Mouse (Mus musculus): ENCODE measurements around the gene Rhbdd1. TPM values are rescaled to one million over a fixed set of nuclear protein-coding genes. Genes with fewer than 3 reads are reported as not detected.

The Rhbdd1 gene
- total RNA-seq (2014; fragmentation: Nextera tagmentation) = 12.1 and 17.7 TPM in 2 replicates
- 16.7 and 17.3 TPM in 2 replicates for total RNA-seq (2017)

GRCm38 (mm10) chr1:82316111-82316745, at the start of gene Rhbdd1:
Rhbdd1 (plus strand) TSS chr1:82316452.
- ATAC-seq (replicated peaks; ENCODE audit: poor library complexity, severe bottlenecking) = peak; percentile 96

GRCm38 (mm10) chr1:82267547-82267946, 48.7 kb upstream of the Rhbdd1 start:
- ATAC-seq (replicated peaks; ENCODE audit: poor library complexity, severe bottlenecking) = no peak

GRCm38 (mm10) chr1:82272231-82272630, 44.0 kb upstream of the Rhbdd1 start:
- no peak for ATAC-seq (replicated peaks; ENCODE audit: poor library complexity, severe bottlenecking)

- no peak for ATAC-seq (replicated peaks; ENCODE audit: poor library complexity, severe bottlenecking)
These were observed 42.7 kb upstream of the Rhbdd1 start for GRCm38 (mm10) chr1:82273529-82273928.

- ATAC-seq (replicated peaks; ENCODE audit: poor library complexity, severe bottlenecking) = no peak
These were observed 41.9 kb upstream of the Rhbdd1 start for GRCm38 (mm10) chr1:82274361-82274760.

GRCm38 (mm10) chr1:82279768-82280167, 36.5 kb upstream of the Rhbdd1 start:
- ATAC-seq (replicated peaks; ENCODE audit: poor library complexity, severe bottlenecking) = no peak

- no peak for ATAC-seq (replicated peaks; ENCODE audit: poor library complexity, severe bottlenecking)
These were observed 34.4 kb upstream of the Rhbdd1 start for GRCm38 (mm10) chr1:82281823-82282222.

GRCm38 (mm10) chr1:82282992-82283611, 33.1 kb upstream of the Rhbdd1 start:
- peak; percentile 94 for ATAC-seq (replicated peaks; ENCODE audit: poor library complexity, severe bottlenecking)

- no peak for ATAC-seq (replicated peaks; ENCODE audit: poor library complexity, severe bottlenecking)
These were observed 32.4 kb upstream of the Rhbdd1 start for GRCm38 (mm10) chr1:82283901-82284301.

GRCm38 (mm10) chr1:82284403-82284802, 31.8 kb upstream of the Rhbdd1 start:
- ATAC-seq (replicated peaks; ENCODE audit: poor library complexity, severe bottlenecking) = no peak

GRCm38 (mm10) chr1:82285461-82286189, 30.6 kb upstream of the Rhbdd1 start:
- ATAC-seq (replicated peaks; ENCODE audit: poor library complexity, severe bottlenecking) = no peak

GRCm38 (mm10) chr1:82286190-82287051, 29.8 kb upstream of the Rhbdd1 start:
- no peak for ATAC-seq (replicated peaks; ENCODE audit: poor library complexity, severe bottlenecking)

GRCm38 (mm10) chr1:82287052-82287775, 29.0 kb upstream of the Rhbdd1 start:
- ATAC-seq (replicated peaks; ENCODE audit: poor library complexity, severe bottlenecking) = no peak

- no peak for ATAC-seq (replicated peaks; ENCODE audit: poor library complexity, severe bottlenecking)
These were observed 28.4 kb upstream of the Rhbdd1 start for GRCm38 (mm10) chr1:82287776-82288325.

- ATAC-seq (replicated peaks; ENCODE audit: poor library complexity, severe bottlenecking) = no peak
These were observed 27.7 kb upstream of the Rhbdd1 start for GRCm38 (mm10) chr1:82288421-82288990.

GRCm38 (mm10) chr1:82289116-82289989, 26.9 kb upstream of the Rhbdd1 start:
- no peak for ATAC-seq (replicated peaks; ENCODE audit: poor library complexity, severe bottlenecking)

- ATAC-seq (replicated peaks; ENCODE audit: poor library complexity, severe bottlenecking) = no peak
These were observed 26.1 kb upstream of the Rhbdd1 start for GRCm38 (mm10) chr1:82289990-82290681.

Data from granulocyte monocyte progenitor cell, adult 5-6 weeks (primary cell).